ENCODE assay signal across 21 mouse cellular contexts in genomic region chr3:137514238-137514637, GRCm38 (mm10).
"Had no signal": no experiment of that assay in that cellular context is flagged by ENCODE, and none has a peak within 500 bp of the region (broad histone marks: within the 10 kb centered on the region; RNA-seq: fewer than 3 reads in every experiment).

No protein-coding gene starts in this region.

- H3K27ac ChIP-seq: heart, adult 2 months; hindbrain, embryonic 10.5 days; hindbrain, embryonic 12.5 days; hindbrain, embryonic 14.5 days; intestine, embryonic 15.5 days; limb, embryonic 12.5 days; liver, embryonic 13.5 days; liver, embryonic 15.5 days had no signal

- DNase-seq: gastrocnemius, postnatal 14 days; heart, adult 2 months; heart, postnatal 10 days; heart, postnatal 4 days; kidney, adult 18-20 months; kidney, adult 8-10 months; kidney, postnatal 10 days; kidney, postnatal 25 days; kidney, postnatal 4 days; layer of hippocampus, adult 9-11 months; liver; liver, embryonic 13.5 days had no signal

- H3K4me3 ChIP-seq: heart, adult 2 months; heart, embryonic 12.5 days; hindbrain, embryonic 10.5 days; hindbrain, embryonic 12.5 days; intestine, embryonic 15.5 days; left cerebral cortex, adult 2 months; limb, embryonic 10.5 days; limb, embryonic 12.5 days; liver, embryonic 13.5 days; liver, embryonic 15.5 days had no signal
